In genomic region chr5:113973790-113974189, GRCm38 (mm10) we compare ENCODE assay signal across 11 mouse cellular contexts. TPM values are rescaled to one million over a fixed set of nuclear protein-coding genes. Genes with fewer than 3 reads are reported as not detected.
DNase-seq lines count a peak whose midpoint lies in the region; ATAC-seq and TF ChIP-seq lines count a peak whose summit lies in the region.
"Had no signal": no experiment of that assay in that cellular context is flagged by ENCODE, and none has a peak within 500 bp of the region (broad histone marks: within the 10 kb centered on the region; RNA-seq: fewer than 3 reads in every experiment).

No protein-coding gene starts in this region.

- 0 out of 2 replicates have a peak overlapping the region, but pooled peaks have one; percentile 1 for H3K4me2 ChIP-seq in kidney, postnatal 0 days (ENCODE audit: low read length)

- intact Hi-C loops in heart, postnatal 10 days (cut with DNase I): no loop called here

- H3K36me3 ChIP-seq in heart, embryonic 10.5 days: peaks cover 41% of the 10 kb centered on the region
- H3K36me3 ChIP-seq in spleen, adult 2 months (ENCODE audit: control insufficient read depth, insufficient read depth, low read length): peaks cover 12% of the 10 kb centered on the region
- peaks cover 8% of the 10 kb centered on the region; the same call in 1 of the 2 replicates for H3K36me3 ChIP-seq in kidney, postnatal 0 days (ENCODE audit: insufficient read depth, low read length)

- DNase-seq in heart, embryonic 10.5 days (ENCODE audit: low spot score): no peak
- DNase-seq in heart, postnatal 10 days: no peak
- DNase-seq in spleen, adult 2 months (ENCODE audit: low read depth in 1 of 2, low spot score in 2 of 2): no peak
- no peak for DNase-seq in spleen, postnatal 14 days (ENCODE audit: low spot score in 2 of 2)
- no peak for DNase-seq in kidney, postnatal 0 days (ENCODE audit: low spot score)
- DNase-seq in layer of hippocampus, adult 8-10 months (ENCODE audit: low spot score in 2 of 2): no peak
- no peak for DNase-seq in gastrocnemius, postnatal 4 days (ENCODE audit: low spot score in 2 of 2)
- DNase-seq: B cell, adult 2 months; cerebellum, adult 18-20 months had no signal

- H3K4me3 ChIP-seq in heart, embryonic 10.5 days: peak overlapping the region; percentile 45
- H3K4me3 ChIP-seq in spleen, adult 2 months (ENCODE audit: extremely low read depth, insufficient read depth, insufficient read length): no peak overlapping the region
- H3K4me3 ChIP-seq in kidney, postnatal 0 days (replicated peaks; ENCODE audit: low read depth, low read length): no peak overlapping the region

- TF ChIP-seq CTCF in spleen, adult 2 months (IDR thresholded peaks at IDR 0.05; ENCODE audit: extremely low read depth, insufficient read depth, insufficient read length, insufficient replicate concordance): no peak
- no peak for TF ChIP-seq CTCF in kidney, postnatal 0 days (IDR thresholded peaks at IDR 0.05; ENCODE audit: low read depth)

- 74% methylated on average over 8 of the region's 8 CpGs for WGBS in heart, embryonic 10.5 days
- 81% methylated on average over 8 of the region's 8 CpGs for WGBS in spleen, adult 2 months
- 61% methylated on average over 8 of the region's 8 CpGs for WGBS in kidney, postnatal 0 days

- no peak for TF ChIP-seq POLR2A in spleen, adult 2 months (IDR thresholded peaks at IDR 0.05; ENCODE audit: low read depth, low read length)

- peak; percentile 29; the same call in 1 of the 2 replicates for ATAC-seq in kidney, postnatal 0 days (replicated peaks; ENCODE audit: low FRiP score, low read depth)
- ATAC-seq in megakaryocyte-erythroid progenitor cell, adult 5-6 weeks (replicated peaks; ENCODE audit: low FRiP score, low TSS enrichment, poor library complexity, severe bottlenecking): 0 out of 2 replicates have a peak, but pooled peaks have one; percentile 18

- no peak overlapping the region for H3K9ac ChIP-seq in kidney, postnatal 0 days (ENCODE audit: low read depth, low read length)

- no peaks in the 10 kb centered on the region for H3K9me3 ChIP-seq in heart, embryonic 10.5 days
- no peaks in the 10 kb centered on the region for H3K9me3 ChIP-seq in kidney, postnatal 0 days (replicated peaks; ENCODE audit: low read length)

- H3K4me1 ChIP-seq in heart, embryonic 10.5 days: peaks cover 76% of the 10 kb centered on the region
- H3K4me1 ChIP-seq in spleen, adult 2 months (ENCODE audit: control insufficient read depth, insufficient read depth, insufficient read length): no peaks in the 10 kb centered on the region; the same call in 1 of the 2 replicates
- H3K4me1 ChIP-seq in kidney, postnatal 0 days (replicated peaks; ENCODE audit: insufficient read depth, low read length): peaks cover 33% of the 10 kb centered on the region

- no peaks in the 10 kb centered on the region for H3K27me3 ChIP-seq in heart, embryonic 10.5 days (ENCODE audit: insufficient read depth, poor library complexity, severe bottlenecking)
- no peaks in the 10 kb centered on the region for H3K27me3 ChIP-seq in spleen, adult 2 months (ENCODE audit: control insufficient read depth, insufficient read depth, low read length)
- no peaks in the 10 kb centered on the region for H3K27me3 ChIP-seq in kidney, postnatal 0 days (ENCODE audit: insufficient read depth, low read length)

- peak overlapping the region; percentile 88 for H3K27ac ChIP-seq in heart, embryonic 10.5 days
- peak overlapping the region; percentile 39 for H3K27ac ChIP-seq in spleen, adult 2 months (ENCODE audit: insufficient read depth, low read length)
- peak overlapping the region; percentile 85; the same call in 1 of the 2 replicates for H3K27ac ChIP-seq in kidney, postnatal 0 days

RNA-seq across cellular contexts. Expression of gene Ssh1, which starts 19.9 kb away (rescaled TPM):
- 16.7 and 18.3 TPM in 2 replicates for polyA plus RNA-seq in heart, embryonic 10.5 days (2016; fragmentation: Nextera tagmentation; extraction: Ambion mirVana)
- 10 to 100 TPM; 18.6 to 20.3 TPM for total RNA-seq in heart, postnatal 10 days (2021)
- polyA plus RNA-seq in spleen, adult 2 months (2012; rRNA removed): 16.4 and 18.9 TPM in 2 replicates
- 9.9 and 10.0 TPM in 2 replicates for polyA plus RNA-seq in kidney, postnatal 0 days (2015; fragmentation: Nextera tagmentation; extraction: Ambion mirVana)
- 12.5 and 20.6 TPM in 2 replicates for total RNA-seq in megakaryocyte-erythroid progenitor cell, adult 5-6 weeks (2014; fragmentation: Nextera tagmentation)
- total RNA-seq in megakaryocyte-erythroid progenitor cell, adult 5-6 weeks (2017): 3.7 and 5.1 TPM in 2 replicates
- 10 to 100 TPM; 27.9 to 32.3 (median 29.3) TPM for total RNA-seq in layer of hippocampus, adult 8-10 months (2022)
- total RNA-seq in gastrocnemius, postnatal 4 days (2021): 10 to 100 TPM; 20.2 to 21.1 TPM

RNA-seq across cellular contexts. Expression of gene Dao, which starts 29.7 kb away (rescaled TPM):
- not detected in 2 replicates for polyA plus RNA-seq in heart, embryonic 10.5 days (2016; fragmentation: Nextera tagmentation; extraction: Ambion mirVana)
- not detected for total RNA-seq in heart, postnatal 10 days (2021)
- polyA plus RNA-seq in spleen, adult 2 months (2012; rRNA removed): 0.12 and 0.26 TPM in 2 replicates
- polyA plus RNA-seq in kidney, postnatal 0 days (2015; fragmentation: Nextera tagmentation; extraction: Ambion mirVana): 35.3 and 42.7 TPM in 2 replicates
- total RNA-seq in megakaryocyte-erythroid progenitor cell, adult 5-6 weeks (2014; fragmentation: Nextera tagmentation): not detected in 2 replicates
- total RNA-seq in megakaryocyte-erythroid progenitor cell, adult 5-6 weeks (2017): not detected in 2 replicates
- under 1 TPM in 1 of 4 experiments, not detected in 3; 0.31 TPM for total RNA-seq in layer of hippocampus, adult 8-10 months (2022)
- not detected for total RNA-seq in gastrocnemius, postnatal 4 days (2021)
- polyA plus RNA-seq: limb, embryonic 11.5 days had no signal
